Mouse (Mus musculus) lung, postnatal 4 days (tissue): ENCODE data around the gene Unc13a.
A peak's percentile ranks its signal among the peaks of the same experiment; 100 is the strongest.
"Not testable (repeated sequence)": the region's sequence is repeated elsewhere in the genome, so short reads cannot be mapped to it uniquely, and the experiment has no call there.

Experiments
- DNase-seq, 2 experiments: peaks; one replicate each; pipeline ENCODE4 v3.0.0; 2021

The Unc13a gene

GRCm38 (mm10) chr8:71671549-71671965 is at the start of gene Unc13a:
Gene Unc13a (minus strand): TSS chr8:71671757.
- peak; percentile 90 to 93 for DNase-seq

GRCm38 (mm10) chr8:71719928-71720457 is 48.4 kb upstream of the Unc13a start:
- no peak for DNase-seq

GRCm38 (mm10) chr8:71719218-71719617 is 47.7 kb upstream of the Unc13a start:
- no peak for DNase-seq

GRCm38 (mm10) chr8:71718252-71718651 is 46.7 kb upstream of the Unc13a start:
- no peak for DNase-seq

GRCm38 (mm10) chr8:71717096-71717495 is 45.5 kb upstream of the Unc13a start:
- DNase-seq: peak in 1 of 2 experiments; percentile 23

- DNase-seq: no peak
Measured at GRCm38 (mm10) chr8:71716561-71717053, 45.0 kb upstream of the Unc13a start.

GRCm38 (mm10) chr8:71715531-71715930 is 44.0 kb upstream of the Unc13a start:
- DNase-seq: no peak

GRCm38 (mm10) chr8:71711574-71711973 is 40.0 kb upstream of the Unc13a start:
- no peak for DNase-seq

- peak; percentile 74 to 87 for DNase-seq
Measured at GRCm38 (mm10) chr8:71709800-71710446, 38.4 kb upstream of the Unc13a start.

- DNase-seq: no peak
Measured at GRCm38 (mm10) chr8:71709134-71709799, 37.7 kb upstream of the Unc13a start.

- peak in 1 of 2 experiments; percentile 57 for DNase-seq
Measured at GRCm38 (mm10) chr8:71707874-71708273, 36.3 kb upstream of the Unc13a start.

- DNase-seq: not testable (repeated sequence)
Measured at GRCm38 (mm10) chr8:71703400-71703799, 31.8 kb upstream of the Unc13a start.

GRCm38 (mm10) chr8:71702923-71703322 is 31.4 kb upstream of the Unc13a start:
- DNase-seq: no peak

GRCm38 (mm10) chr8:71702087-71702432 is 30.5 kb upstream of the Unc13a start:
- no peak for DNase-seq

- no peak for DNase-seq
Measured at GRCm38 (mm10) chr8:71701414-71702086, 30.0 kb upstream of the Unc13a start, which contains the start of gene B3gnt3. Gene B3gnt3 (minus strand): TSS chr8:71701789.

GRCm38 (mm10) chr8:71700493-71701269 is 29.1 kb upstream of the Unc13a start:
- peak; percentile 53 to 62 for DNase-seq

GRCm38 (mm10) chr8:71695456-71695855 is 23.9 kb upstream of the Unc13a start:
- not testable (repeated sequence) for DNase-seq

GRCm38 (mm10) chr8:71693166-71694041 is 21.8 kb upstream of the Unc13a start:
- no peak for DNase-seq

- peak in 1 of 2 experiments; percentile 29 for DNase-seq
Measured at GRCm38 (mm10) chr8:71692509-71692908, 21.0 kb upstream of the Unc13a start.

- DNase-seq: peak in 1 of 2 experiments; percentile 23
Measured at GRCm38 (mm10) chr8:71689028-71689427, 17.5 kb upstream of the Unc13a start, which contains the start of gene Insl3. Gene Insl3 (plus strand): TSS chr8:71689214.

- no peak for DNase-seq
Measured at GRCm38 (mm10) chr8:71687616-71688015, 16.1 kb upstream of the Unc13a start.
